Mouse (Mus musculus): Measurements from ENCODE around the gene Aifm1.

DNA sequence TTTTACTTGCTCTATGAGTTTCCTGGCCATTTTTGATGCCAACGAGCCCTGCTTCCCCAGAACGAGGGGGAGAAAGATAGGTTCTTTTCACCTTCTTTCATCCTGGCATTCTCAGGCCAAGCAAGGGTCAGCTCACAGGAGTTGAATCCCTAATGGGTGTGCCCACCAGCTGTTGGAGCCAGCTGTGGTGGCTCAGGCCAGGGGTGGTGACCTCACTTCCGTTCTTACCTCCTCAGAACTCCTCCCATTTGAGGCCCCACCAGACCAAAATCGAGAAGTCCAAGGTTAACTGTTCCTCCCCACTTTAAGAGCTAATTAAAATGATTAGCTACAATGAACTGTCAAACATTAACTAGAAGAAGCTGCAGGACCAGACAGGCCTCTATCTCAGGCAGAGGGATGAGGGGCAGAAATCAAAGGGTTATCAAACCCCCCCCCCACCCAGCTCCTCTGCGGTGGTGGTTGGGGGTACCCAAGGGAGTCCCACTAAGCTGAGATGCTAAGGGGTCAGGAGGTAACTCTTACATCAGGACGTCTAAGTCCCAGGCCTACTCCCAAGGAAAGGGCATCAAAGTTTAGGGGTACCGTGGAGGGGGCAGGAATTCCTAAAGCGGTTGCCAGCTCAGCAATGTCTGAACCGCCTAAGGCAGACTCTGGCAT, 61.0 kb downstream of the Aifm1 start:
- TF ChIP-seq CTCF (IDR thresholded peaks at IDR 0.05; ENCODE audit: low read depth) (no peak), EP300 (optimal IDR thresholded peaks at IDR 0.05) (no peak)
